16 mouse cellular contexts compared by ENCODE assay signal in genomic region chr3:129593001-129593400, GRCm38 (mm10).
"Had no signal": no experiment of that assay in that cellular context is flagged by ENCODE, and none has a peak within 500 bp of the region (broad histone marks: within the 10 kb centered on the region; RNA-seq: fewer than 3 reads in every experiment).

No protein-coding gene starts in this region.

- ATAC-seq: hindbrain, embryonic 16.5 days; inflammation-experienced regulatory T-cells, adult 6 months; intestine, postnatal 0 days; liver, embryonic 12.5 days; midbrain, embryonic 16.5 days had no signal

- H3K27me3 ChIP-seq: limb, embryonic 13.5 days; liver, embryonic 12.5 days; megakaryocyte, embryonic 14.5 days; neural tube, embryonic 13.5 days; stomach, embryonic 15.5 days had no signal

- H3K9me3 ChIP-seq: limb, embryonic 13.5 days; liver, embryonic 12.5 days; megakaryocyte, embryonic 14.5 days; neural tube, embryonic 13.5 days; stomach, embryonic 15.5 days had no signal

- H3K4me2 ChIP-seq: limb, embryonic 13.5 days; liver, embryonic 12.5 days; lung, embryonic 14.5 days; midbrain, embryonic 11.5 days; neural tube, embryonic 13.5 days; stomach, embryonic 15.5 days had no signal

- H3K4me3 ChIP-seq: left cerebral cortex, adult 2 months; limb, embryonic 13.5 days; liver, embryonic 12.5 days; megakaryocyte, embryonic 14.5 days; neural tube, embryonic 13.5 days; stomach, embryonic 15.5 days had no signal

- H3K4me1 ChIP-seq: liver, embryonic 12.5 days; neural tube, embryonic 13.5 days; stomach, embryonic 15.5 days had no signal

- H3K27ac ChIP-seq: left cerebral cortex, adult 2 months; limb, embryonic 13.5 days; liver, embryonic 12.5 days; macrophage; neural tube, embryonic 13.5 days; stomach, embryonic 15.5 days had no signal

- DNase-seq: lung, embryonic 14.5 days; lung, postnatal 10 days; right cerebral cortex, postnatal 14 days; thymus, postnatal 4 days had no signal

- H3K9ac ChIP-seq: limb, embryonic 13.5 days; liver, embryonic 12.5 days; lung, embryonic 14.5 days; neural tube, embryonic 13.5 days; stomach, embryonic 15.5 days had no signal

- H3K36me3 ChIP-seq: limb, embryonic 13.5 days; neural tube, embryonic 13.5 days; stomach, embryonic 15.5 days had no signal
